Mouse (Mus musculus) lung, adult 2 months (tissue): ENCODE results near the gene Msi2.

Experiments
- CTCF ChIP-seq: fragments of 200-500 bp; IDR thresholded peaks from 2 replicates; pipeline ENCODE4 v1.5.1; 2011; ENCODE audit warnings: mild to moderate bottlenecking, low read length, control low read depth; ENCODE audit not compliant: insufficient read depth
- POLR2A ChIP-seq: fragments of 200-500 bp; IDR thresholded peaks from 2 replicates; pipeline ENCODE4 v1.6.1; 2011; ENCODE audit warnings: low read depth, mild to moderate bottlenecking, control low read depth, low read length, borderline replicate concordance; ENCODE audit errors: extremely low read depth

- no peak for TF ChIP-seq CTCF
- no peak for TF ChIP-seq POLR2A
These were observed 113.7 kb downstream of the Msi2 start for GRCm38 (mm10) chr11:88604635-88605034.
